Mouse (Mus musculus) retina, adult 2 months (tissue): ENCODE measurements around the gene Il17re.
A peak's percentile ranks its signal among the peaks of the same experiment; 100 is the strongest.

Source experiments
- DNase-seq: peaks from one replicate; pipeline ENCODE4 v3.0.0-alpha.2; 2012; ENCODE audit warnings: low read depth, low spot score

Il17re gene

GRCm38 (mm10) chr6:113457952-113458534, at the start of gene Il17re:
Gene Il17re (plus strand): TSS chr6:113458484.
- no peak for DNase-seq

GRCm38 (mm10) chr6:113410001-113410400, 48.3 kb upstream of the Il17re start:
- DNase-seq = no peak

- no peak for DNase-seq
These were observed 41.9 kb upstream of the Il17re start for GRCm38 (mm10) chr6:113416416-113416815.

- DNase-seq = no peak
These were observed 39.7 kb upstream of the Il17re start for GRCm38 (mm10) chr6:113418441-113419198.

GRCm38 (mm10) chr6:113419199-113419587, 39.1 kb upstream of the Il17re start, which contains the start of gene Rpusd3:
Gene Rpusd3 (minus strand): TSS chr6:113419340.
- peak; percentile 98 for DNase-seq

- no peak for DNase-seq
These were observed 35.3 kb upstream of the Il17re start for GRCm38 (mm10) chr6:113423000-113423399.

- no peak for DNase-seq
These were observed 34.1 kb upstream of the Il17re start for GRCm38 (mm10) chr6:113424187-113424586.

- no peak for DNase-seq
These were observed 31.6 kb upstream of the Il17re start for GRCm38 (mm10) chr6:113426696-113427095.

GRCm38 (mm10) chr6:113427397-113427796, 30.9 kb upstream of the Il17re start:
- DNase-seq = no peak

- DNase-seq = no peak
These were observed 30.3 kb upstream of the Il17re start for GRCm38 (mm10) chr6:113428006-113428405.

- DNase-seq = no peak
These were observed 28.3 kb upstream of the Il17re start for GRCm38 (mm10) chr6:113429965-113430364.

- DNase-seq = no peak
These were observed 27.4 kb upstream of the Il17re start for GRCm38 (mm10) chr6:113430846-113431245.

- no peak for DNase-seq
These were observed 26.5 kb upstream of the Il17re start for GRCm38 (mm10) chr6:113431801-113432200.

- DNase-seq = no peak
These were observed 24.6 kb upstream of the Il17re start for GRCm38 (mm10) chr6:113433661-113434060.

GRCm38 (mm10) chr6:113434691-113435090, 23.6 kb upstream of the Il17re start:
- DNase-seq = no peak

- no peak for DNase-seq
These were observed 22.5 kb upstream of the Il17re start, which contains the start of gene Cidec for GRCm38 (mm10) chr6:113435664-113436205. Gene Cidec (minus strand): TSS chr6:113435760.

- DNase-seq = no peak
These were observed 21.1 kb upstream of the Il17re start for GRCm38 (mm10) chr6:113437135-113437534.

GRCm38 (mm10) chr6:113438721-113439430, 19.4 kb upstream of the Il17re start:
- no peak for DNase-seq

GRCm38 (mm10) chr6:113440686-113441085, 17.6 kb upstream of the Il17re start:
- DNase-seq = no peak

- peak; percentile 50 for DNase-seq
These were observed 17.1 kb upstream of the Il17re start for GRCm38 (mm10) chr6:113441147-113441680.

- DNase-seq = no peak
These were observed 16.2 kb upstream of the Il17re start for GRCm38 (mm10) chr6:113442087-113442441.
